Mouse (Mus musculus): Measurements from ENCODE around the gene Ggcx.

DNA sequence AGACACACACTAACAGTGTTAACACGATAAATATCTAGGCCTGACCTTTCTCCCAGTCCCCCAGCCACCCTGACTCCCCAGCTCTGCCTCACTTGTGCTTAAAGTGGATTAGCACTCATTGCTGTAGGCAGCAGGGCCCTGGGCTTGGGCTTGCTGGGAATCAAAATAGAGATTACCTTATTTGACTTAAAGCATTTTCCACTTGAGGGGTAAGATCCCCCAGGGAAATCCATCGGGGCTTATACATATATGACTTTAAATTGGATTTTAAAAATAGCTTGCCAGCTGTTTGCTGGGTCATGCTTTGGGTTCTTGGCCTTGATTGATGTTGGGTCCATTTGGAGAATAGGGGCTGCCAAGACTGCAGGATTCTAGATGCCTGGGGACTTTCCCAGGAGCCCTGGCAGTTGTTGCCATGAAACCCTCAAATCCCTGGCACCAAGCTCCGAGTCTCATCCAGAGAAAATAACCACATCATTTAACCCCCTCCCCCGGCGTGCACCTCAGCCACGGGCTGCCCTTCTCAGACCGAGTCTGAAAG lies 40.8 kb downstream of the Ggcx start:
- no peak for TF ChIP-seq CTCF (IDR thresholded peaks at IDR 0.05; ENCODE audit: borderline replicate concordance, extremely low read depth, insufficient read depth, insufficient read length)
- no peak for TF ChIP-seq POLR2A (IDR thresholded peaks at IDR 0.05; ENCODE audit: borderline replicate concordance, extremely low read depth, insufficient read depth, insufficient read length, poor library complexity, severe bottlenecking)
